Mouse (Mus musculus): Measurements from ENCODE around the gene Fap. TPM values are rescaled to one million over a fixed set of nuclear protein-coding genes. Genes with fewer than 3 reads are reported as not detected.

Fap gene
- total RNA-seq, 2 experiments from 2014 or later, result 8.1 to 8.2 TPM

- DNase-seq, result no peak
Observed at GRCm38 (mm10) chr2:62526399-62526798, 47.5 kb downstream of the Fap start.

GRCm38 (mm10) chr2:62517790-62518189 lies 56.1 kb downstream of the Fap start:
- DNase-seq, result no peak

GRCm38 (mm10) chr2:62514477-62514876 lies 59.4 kb downstream of the Fap start:
- no peak for DNase-seq

GRCm38 (mm10) chr2:62513477-62513876 lies 60.4 kb downstream of the Fap start:
- DNase-seq, result no peak

- DNase-seq, result no peak
Observed at GRCm38 (mm10) chr2:62507130-62507529, 66.7 kb downstream of the Fap start.

GRCm38 (mm10) chr2:62506441-62506840 lies 67.4 kb downstream of the Fap start:
- DNase-seq, result no peak

- DNase-seq, result no peak
Observed at GRCm38 (mm10) chr2:62504269-62504796, 69.5 kb downstream of the Fap start.

GRCm38 (mm10) chr2:62503326-62503725 lies 70.5 kb downstream of the Fap start:
- DNase-seq, result no peak

GRCm38 (mm10) chr2:62502516-62502915 lies 71.4 kb downstream of the Fap start:
- no peak for DNase-seq

- no peak for DNase-seq
Observed at GRCm38 (mm10) chr2:62498821-62499220, 75.1 kb downstream of the Fap start.

- DNase-seq, result no peak
Observed at GRCm38 (mm10) chr2:62498086-62498485, 75.8 kb downstream of the Fap start.

- DNase-seq, result no peak
Observed at GRCm38 (mm10) chr2:62497333-62498002, 76.4 kb downstream of the Fap start.

- no peak for DNase-seq
Observed at GRCm38 (mm10) chr2:62495407-62495806, 78.5 kb downstream of the Fap start.

- no peak for DNase-seq
Observed at GRCm38 (mm10) chr2:62489832-62490231, 84.0 kb downstream of the Fap start.

GRCm38 (mm10) chr2:62484906-62485305 lies 89.0 kb downstream of the Fap start:
- no peak for DNase-seq

GRCm38 (mm10) chr2:62483550-62483949 lies 90.3 kb downstream of the Fap start, which contains the start of gene Gcg:
Gene Gcg, minus strand, starts transcription at chr2:62483650.
- no peak for DNase-seq

GRCm38 (mm10) chr2:62480285-62481198 lies 93.3 kb downstream of the Fap start:
- DNase-seq, result no peak

GRCm38 (mm10) chr2:62469551-62469950 lies 104.3 kb downstream of the Fap start:
- peak; percentile 35 for DNase-seq

- no peak for DNase-seq
Observed at GRCm38 (mm10) chr2:62463287-62463686, 110.6 kb downstream of the Fap start.

GRCm38 (mm10) chr2:62462174-62462573 lies 111.7 kb downstream of the Fap start:
- DNase-seq, result no peak

GRCm38 (mm10) chr2:62460815-62461450 lies 112.9 kb downstream of the Fap start:
- no peak for DNase-seq

- no peak for DNase-seq
Observed at GRCm38 (mm10) chr2:62460231-62460710, 113.6 kb downstream of the Fap start.
